Mouse (Mus musculus) neural tube, embryonic 13.5 days (tissue): ENCODE measurements around the gene Olfr585. TPM values are rescaled to one million over a fixed set of nuclear protein-coding genes. Genes with fewer than 3 reads are reported as not detected.

Source experiments
- ATAC-seq: fragments of 200-750 bp; cut with Nextera tagmentation; 2 replicates; pipeline ENCODE4 v1.8.0; 2017; ENCODE audit warnings: low read depth, mild to moderate bottlenecking, moderate TSS enrichment, moderate library complexity
- H3K27ac ChIP-seq: fragments of 300-500 bp; sonication (generic); replicated peaks from 2 replicates; pipeline ENCODE4 v1.5.1; 2015; ENCODE audit warnings: moderate library complexity, mild to moderate bottlenecking, inconsistent platforms
- H3K27me3 ChIP-seq: fragments of 300-500 bp; sonication (generic); 2 replicates; pipeline ENCODE4 v1.6.1; 2015; ENCODE audit warnings: mild to moderate bottlenecking, inconsistent platforms
- H3K36me3 ChIP-seq: fragments of 300-500 bp; sonication (generic); 2 replicates; pipeline ENCODE4 v1.6.1; 2015; ENCODE audit warnings: mild to moderate bottlenecking, inconsistent platforms
- H3K4me1 ChIP-seq: fragments of 300-500 bp; sonication (generic); replicated peaks from 2 replicates; pipeline ENCODE4 v1.6.1; 2015; ENCODE audit warnings: inconsistent platforms
- H3K4me2 ChIP-seq: fragments of 300-500 bp; sonication (generic); 2 replicates; pipeline ENCODE4 v1.6.1; 2015; ENCODE audit warnings: inconsistent platforms, mild to moderate bottlenecking, moderate library complexity
- H3K4me3 ChIP-seq: fragments of 300-500 bp; sonication (generic); 2 replicates; pipeline ENCODE4 v1.5.1; 2015; ENCODE audit warnings: mild to moderate bottlenecking, inconsistent platforms
- H3K9ac ChIP-seq: fragments of 300-500 bp; sonication (generic); 2 replicates; pipeline ENCODE4 v1.6.1; 2015; ENCODE audit warnings: moderate library complexity, mild to moderate bottlenecking, inconsistent platforms
- H3K9me3 ChIP-seq: fragments of 300-500 bp; sonication (generic); 2 replicates; pipeline ENCODE4 v1.6.1; 2016; ENCODE audit warnings: inconsistent platforms
- whole genome bisulfite sequencing: fragments of 180-500 bp; shearing (Covaris S2); methylation state at CpG from one replicate; pipeline ENCODE4 v1.1.7; 2015; 5-methylcytosine and 5-hydroxymethylcytosine counted together
- polyA plus RNA-seq: library from polyadenylated mRNA; unstranded; fragments of >200 nt; fragmentation: Nextera tagmentation; extraction: Ambion mirVana; gene quantifications from 2 replicates; pipeline ENCODE4 v1.2.1, GENCODE M21; 2015

The Olfr585 gene
- not detected in 2 replicates for polyA plus RNA-seq

DNA sequence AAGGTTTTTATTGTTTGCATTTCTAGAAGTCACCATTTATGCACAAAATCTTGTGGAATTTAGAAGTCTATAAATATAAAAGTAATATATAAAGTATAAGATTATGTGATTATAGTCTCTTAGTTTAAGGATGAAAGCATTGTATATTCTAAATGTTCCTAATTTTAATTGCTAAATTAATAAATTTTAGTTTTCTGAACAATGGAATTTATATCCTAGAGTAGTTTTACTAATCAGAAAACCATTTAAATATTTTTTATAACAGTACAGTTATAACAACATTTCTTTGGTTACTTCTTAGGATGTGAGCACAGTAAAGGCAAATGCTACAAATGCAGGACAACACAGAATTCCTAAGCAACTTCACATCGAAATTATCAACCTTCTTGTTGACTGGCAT, at the start of gene Olfr585:
Gene Olfr585 (plus strand): TSS at position 301 of the 400 bp plus-strand sequence.
- ATAC-seq, result no peak
- Histone ChIP-seq H3K27ac (no peak within 1 kb of the TSS), H3K27me3 (no peaks in the 10 kb centered on the region), H3K4me2 (no peak within 1 kb of the TSS), H3K9ac (no peak within 1 kb of the TSS), H3K4me1 (no peaks in the 10 kb centered on the region), H3K36me3 (no peaks in the 10 kb centered on the region), H3K4me3 (no peak within 1 kb of the TSS), H3K9me3 (no peaks in the 10 kb centered on the region; the same call in 1 of the 2 replicates)
- WGBS, result 90% methylated on average over 1 of the region's 1 CpGs

DNA sequence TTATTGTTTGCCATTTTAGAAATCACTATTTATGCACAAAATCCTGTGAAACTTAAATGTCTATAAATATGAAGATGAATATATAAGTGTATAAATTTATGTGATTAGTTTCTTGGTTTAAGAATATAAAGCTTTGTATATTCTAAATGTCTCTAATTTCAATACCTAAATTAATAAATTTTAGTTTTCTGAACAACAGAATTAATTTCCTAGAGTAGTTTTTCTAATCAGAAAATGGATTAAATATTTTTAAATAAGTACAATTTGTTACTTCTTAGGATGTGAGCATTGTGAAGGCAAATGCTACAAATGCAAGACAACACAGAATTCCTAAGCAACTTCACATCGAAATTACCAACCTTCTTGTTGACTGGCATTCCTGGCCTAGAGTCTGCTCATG, 46.5 kb upstream of the Olfr585 start, which contains the start of gene Olfr583:
Gene Olfr583 (plus strand): TSS at position 301 of the 400 bp plus-strand sequence.
- Histone ChIP-seq H3K36me3 (no peaks in the 10 kb centered on the region), H3K9me3 (no peaks in the 10 kb centered on the region), H3K27me3 (no peaks in the 10 kb centered on the region), H3K4me2 (no peak within 1 kb of the TSS), H3K4me1 (no peaks in the 10 kb centered on the region), H3K4me3 (no peak within 1 kb of the TSS), H3K27ac (no peak within 1 kb of the TSS), H3K9ac (no peak within 1 kb of the TSS)
- ATAC-seq, result no peak
- WGBS, result 94% methylated on average over 1 of the region's 1 CpGs

DNA sequence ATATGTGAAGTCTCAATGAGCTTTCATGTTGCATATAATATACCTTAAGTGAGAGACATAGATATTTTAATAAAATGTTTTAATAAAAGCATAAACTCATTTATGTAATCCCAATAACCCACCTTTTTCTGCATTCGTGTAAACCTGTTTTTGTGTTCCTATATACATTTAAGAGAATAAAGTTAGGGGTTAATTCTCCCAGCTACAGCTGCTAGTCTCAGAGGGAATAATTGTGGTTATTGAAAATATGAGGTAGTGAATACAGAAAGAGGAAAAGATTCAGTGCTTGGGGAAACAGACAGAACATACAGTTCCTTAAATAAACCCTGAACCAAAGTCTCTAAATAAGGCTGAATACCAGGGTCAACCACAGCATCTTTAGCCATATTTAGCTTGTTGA, 15.9 kb upstream of the Olfr585 start, which contains the start of gene Olfr584:
Gene Olfr584 (plus strand): TSS at position 301 of the 400 bp plus-strand sequence.
- H3K4me2 ChIP-seq, result no peak within 1 kb of the TSS
- no peaks in the 10 kb centered on the region for H3K36me3 ChIP-seq
- H3K27ac ChIP-seq, result no peak within 1 kb of the TSS
- no peak within 1 kb of the TSS for H3K9ac ChIP-seq
- H3K4me1 ChIP-seq, result no peaks in the 10 kb centered on the region
- ATAC-seq, result no peak
- peaks cover 9% of the 10 kb centered on the region; the same call in 1 of the 2 replicates for H3K9me3 ChIP-seq
- no peaks in the 10 kb centered on the region for H3K27me3 ChIP-seq
- H3K4me3 ChIP-seq, result no peak within 1 kb of the TSS
- WGBS, result 74% methylated on average over 1 of the region's 1 CpGs

DNA sequence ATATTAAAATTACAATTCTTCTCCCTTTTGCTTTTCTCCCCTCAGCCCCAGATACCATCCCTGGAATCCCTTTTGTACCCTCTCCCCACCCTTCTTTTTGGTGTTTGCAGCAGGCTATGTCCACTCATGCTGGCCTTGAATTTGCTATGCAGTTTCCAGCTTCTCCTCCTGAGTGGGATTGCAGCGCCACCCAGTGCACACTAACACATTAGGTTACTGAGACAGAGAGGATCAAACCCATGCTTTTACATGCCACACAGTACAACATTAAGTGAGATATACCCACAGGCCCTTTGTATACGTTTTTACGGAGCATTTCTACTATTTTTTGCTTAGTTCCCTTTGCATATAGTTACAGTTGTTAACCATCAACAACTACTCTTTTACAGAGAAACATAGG, 21.9 kb downstream of the Olfr585 start:
- H3K9ac ChIP-seq, result no peak overlapping the region
- no peak for ATAC-seq

DNA sequence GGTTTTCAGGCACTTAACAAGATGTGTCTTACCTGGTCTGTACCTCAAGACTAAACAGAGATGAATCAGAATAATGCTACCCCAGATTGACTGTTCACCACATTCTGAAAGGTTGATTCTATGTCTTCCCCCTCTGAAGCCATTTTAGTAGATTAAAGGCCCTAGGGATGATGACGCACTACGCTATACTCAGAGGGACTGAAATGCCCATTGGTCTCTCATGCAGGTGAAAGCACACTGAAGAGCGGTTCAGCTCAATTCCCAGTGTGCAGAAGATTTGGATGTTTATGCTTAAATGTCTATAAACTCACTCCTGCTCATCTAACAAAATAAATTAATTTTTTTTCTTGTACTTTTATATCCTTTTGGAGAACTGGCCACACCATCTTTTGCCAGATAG, 28.0 kb downstream of the Olfr585 start, which contains the start of gene Olfr586:
Gene Olfr586 (minus strand): TSS at position 101 of the 400 bp plus-strand sequence.
- Histone ChIP-seq H3K9me3 (no peaks in the 10 kb centered on the region), H3K4me3 (no peak within 1 kb of the TSS), H3K27ac (no peak within 1 kb of the TSS), H3K4me1 (no peaks in the 10 kb centered on the region), H3K9ac (no peak within 1 kb of the TSS), H3K4me2 (no peak within 1 kb of the TSS), H3K36me3 (no peaks in the 10 kb centered on the region), H3K27me3 (no peaks in the 10 kb centered on the region)
- 94% methylated on average over 3 of the region's 3 CpGs for WGBS
- ATAC-seq, result no peak

More for the DNA sequence above, 21.9 kb downstream of the Olfr585 start:
- no peak overlapping the region for H3K4me2 ChIP-seq
- H3K27ac ChIP-seq, result no peak overlapping the region
- no peaks in the 10 kb centered on the region for H3K4me1 ChIP-seq
- H3K4me3 ChIP-seq, result no peak overlapping the region
- no peaks in the 10 kb centered on the region for H3K36me3 ChIP-seq
- WGBS, result 46% methylated on average over 3 of the region's 3 CpGs
- H3K27me3 ChIP-seq, result no peaks in the 10 kb centered on the region
- H3K9me3 ChIP-seq, result no peaks in the 10 kb centered on the region

DNA sequence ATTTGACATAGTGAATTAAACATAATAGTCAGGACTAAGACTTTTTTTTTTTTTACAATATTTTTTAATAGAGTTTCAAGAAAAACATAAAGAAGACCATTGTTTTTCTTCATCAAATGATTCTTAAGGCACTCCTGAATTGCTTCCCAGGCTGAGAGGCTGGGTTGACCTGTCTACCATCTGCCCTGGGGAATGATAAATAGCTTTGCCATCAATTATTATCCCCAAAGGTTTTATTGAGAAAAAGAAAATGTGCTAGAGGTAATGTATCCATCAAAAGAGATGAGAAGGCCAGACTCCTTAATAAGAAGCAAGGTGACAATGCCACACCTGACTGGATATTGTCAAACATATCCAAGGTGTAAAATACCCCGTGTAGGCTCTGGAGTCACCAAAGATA, 43.1 kb downstream of the Olfr585 start, which contains the start of gene Olfr588-ps1:
Gene Olfr588-ps1 (plus strand): TSS at position 301 of the 400 bp plus-strand sequence.
- ATAC-seq, result no peak
- H3K36me3 ChIP-seq, result no peaks in the 10 kb centered on the region
- 78% methylated on average over 1 of the region's 1 CpGs for WGBS
- H3K4me3 ChIP-seq, result no peak within 1 kb of the TSS
- no peak within 1 kb of the TSS for H3K27ac ChIP-seq
- H3K9me3 ChIP-seq, result no peaks in the 10 kb centered on the region
- H3K4me1 ChIP-seq, result no peaks in the 10 kb centered on the region
- H3K9ac ChIP-seq, result no peak within 1 kb of the TSS
- H3K27me3 ChIP-seq, result no peaks in the 10 kb centered on the region
- H3K4me2 ChIP-seq, result no peak within 1 kb of the TSS

Other genes starting within 250 kb of the Olfr585 start
- gene Olfr566, start 239.0 kb upstream of the Olfr585 start, polyA plus RNA-seq, result 0.31 and 0.50 TPM in 2 replicates
- not detected in 2 replicates for gene Olfr568, start 220.6 kb upstream of the Olfr585 start, polyA plus RNA-seq
- not detected in 2 replicates for gene Olfr569, start 206.8 kb upstream of the Olfr585 start, polyA plus RNA-seq
- gene Olfr570, start 203.1 kb upstream of the Olfr585 start, polyA plus RNA-seq, result not detected in 2 replicates
- 0.04 TPM in 1 of 2 replicates, not detected in the other for gene Olfr571, start 180.2 kb upstream of the Olfr585 start, polyA plus RNA-seq
- not detected in 2 replicates for gene Olfr572, start 173.3 kb upstream of the Olfr585 start, polyA plus RNA-seq
- not detected in 2 replicates for gene Olfr573-ps1, start 155.1 kb upstream of the Olfr585 start, polyA plus RNA-seq
- gene Olfr574, start 149.3 kb upstream of the Olfr585 start, polyA plus RNA-seq, result not detected in 2 replicates
- gene Olfr575, start 138.9 kb upstream of the Olfr585 start, polyA plus RNA-seq, result not detected in 2 replicates
- gene Olfr576, start 135.1 kb upstream of the Olfr585 start, polyA plus RNA-seq, result not detected in 2 replicates
- gene Olfr577, start 121.8 kb upstream of the Olfr585 start, polyA plus RNA-seq, result not detected in 2 replicates
- gene Olfr578, start 108.4 kb upstream of the Olfr585 start, polyA plus RNA-seq, result not detected in 2 replicates
- gene Olfr582, start 59.7 kb upstream of the Olfr585 start, polyA plus RNA-seq, result not detected in 2 replicates
- not detected in 2 replicates for gene Olfr583, start 46.4 kb upstream of the Olfr585 start, polyA plus RNA-seq
- not detected in 2 replicates for gene Olfr584, start 15.8 kb upstream of the Olfr585 start, polyA plus RNA-seq
- not detected in 2 replicates for gene Olfr586, start 27.9 kb downstream of the Olfr585 start, polyA plus RNA-seq
- not detected in 2 replicates for gene Olfr588-ps1, start 43.2 kb downstream of the Olfr585 start, polyA plus RNA-seq
- gene Olfr589, start 58.6 kb downstream of the Olfr585 start, polyA plus RNA-seq, result not detected in 2 replicates
- gene Olfr591, start 80.6 kb downstream of the Olfr585 start, polyA plus RNA-seq, result not detected in 2 replicates
- not detected in 2 replicates for gene Olfr592, start 87.1 kb downstream of the Olfr585 start, polyA plus RNA-seq
- not detected in 2 replicates for gene Olfr593, start 114.1 kb downstream of the Olfr585 start, polyA plus RNA-seq
- gene Olfr594, start 119.3 kb downstream of the Olfr585 start, polyA plus RNA-seq, result not detected in 2 replicates
- not detected in 2 replicates for gene Usp17ld, start 154.8 kb downstream of the Olfr585 start, polyA plus RNA-seq
- not detected in 2 replicates for gene Olfr596, start 207.9 kb downstream of the Olfr585 start, polyA plus RNA-seq
- gene Olfr597, start 218.6 kb downstream of the Olfr585 start, polyA plus RNA-seq, result not detected in 2 replicates
- not detected in 2 replicates for gene Olfr598, start 225.8 kb downstream of the Olfr585 start, polyA plus RNA-seq
- not detected in 2 replicates for gene Olfr599, start 238.2 kb downstream of the Olfr585 start, polyA plus RNA-seq